Mouse (Mus musculus): ENCODE measurements around the gene Klk15. TPM values are rescaled to one million over a fixed set of nuclear protein-coding genes. Genes with fewer than 3 reads are reported as not detected.
"Not testable (repeated sequence)": the region's sequence is repeated elsewhere in the genome, so short reads cannot be mapped to it uniquely, and the experiment has no call there.

Gene Klk15
- total RNA-seq, 4 experiments from 2014 or later, result not detected

DNA sequence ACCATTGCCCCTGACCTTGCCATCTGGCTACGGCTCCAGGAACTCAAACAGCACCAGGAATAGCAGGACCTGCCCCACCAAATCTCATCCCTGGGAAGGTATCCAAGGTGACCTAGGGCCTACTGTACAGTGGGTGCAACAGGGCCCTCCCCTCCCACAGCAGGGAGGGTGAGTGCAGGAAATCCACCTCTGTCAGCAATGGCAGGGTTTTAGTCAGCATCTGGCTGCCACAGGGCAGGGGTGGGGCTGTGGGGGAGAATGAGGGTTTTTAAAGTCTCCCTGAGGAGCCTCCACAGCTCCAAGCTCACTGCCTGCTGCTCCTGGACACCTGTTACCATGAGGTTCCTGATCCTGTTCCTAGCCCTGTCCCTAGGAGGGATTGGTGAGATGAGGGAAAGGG lies 42.2 kb downstream of the Klk15 start, which contains the start of gene Klk1b9:
Gene Klk1b9, plus strand, starts transcription at position 301 of the 400 bp plus-strand sequence.
- DNase-seq (ENCODE audit: low spot score in 2 of 2), result not testable (repeated sequence)

DNA sequence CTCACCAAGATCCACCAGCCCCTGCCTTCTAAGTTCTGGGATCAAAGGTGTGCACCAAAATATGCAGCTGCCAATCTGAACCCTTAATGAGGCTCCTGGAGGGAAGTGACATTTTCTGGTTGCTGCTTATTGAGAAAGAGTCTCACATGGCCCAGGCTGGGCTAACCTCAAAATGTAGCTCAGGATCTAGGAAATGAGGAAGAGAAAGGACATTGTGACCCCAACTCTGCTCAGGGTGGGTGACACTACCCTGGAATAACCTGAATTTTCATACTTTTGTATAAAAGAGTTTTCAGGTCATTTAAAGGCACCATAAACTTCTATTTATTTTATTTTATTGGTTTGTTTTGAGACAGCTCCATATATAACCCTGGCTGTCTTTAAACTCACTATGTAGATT lies 52.1 kb downstream of the Klk15 start:
- no peak for DNase-seq (ENCODE audit: low spot score in 2 of 2)

Other genes starting within 250 kb of the Klk15 start
- gene Klk14, start 243.3 kb upstream of the Klk15 start, total RNA-seq (2022), result under 1 TPM in 1 of 4 experiments, not detected in 3; 0.19 TPM
- not detected for gene Klk13, start 221.2 kb upstream of the Klk15 start, total RNA-seq (2022)
- gene Klk12, start 164.8 kb upstream of the Klk15 start, total RNA-seq (2022), result not detected
- gene Klk11, start 159.1 kb upstream of the Klk15 start, total RNA-seq (2022), result under 1 TPM in 1 of 4 experiments, not detected in 3; 0.40 TPM
- gene Klk10, start 152.7 kb upstream of the Klk15 start, total RNA-seq (2022), result under 1 TPM; 0.27 to 0.53 (median 0.31) TPM
- gene Klk9, start 141.8 kb upstream of the Klk15 start, total RNA-seq (2022), result not detected
- gene Klk8, start 136.2 kb upstream of the Klk15 start, total RNA-seq (2022), result 1 to 10 TPM in 2 of 4 experiments, under 1 TPM in 2; 0.63 to 1.7 (median 0.95) TPM
- gene Klk7, start 122.4 kb upstream of the Klk15 start, total RNA-seq (2022), result not detected
- gene Klk6, start 109.2 kb upstream of the Klk15 start, total RNA-seq (2022), result not detected
- not detected for gene Klk5, start 91.8 kb upstream of the Klk15 start, total RNA-seq (2022)
- not detected for gene Klk4, start 52.6 kb upstream of the Klk15 start, total RNA-seq (2022)
- not detected for gene Klk1b8, start 16.9 kb downstream of the Klk15 start, total RNA-seq (2022)
- gene Klk1b1, start 33.0 kb downstream of the Klk15 start, total RNA-seq (2022), result not detected
- gene Klk1b9, start 42.3 kb downstream of the Klk15 start, total RNA-seq (2022), result not detected
- not detected for gene Klk1b11, start 62.1 kb downstream of the Klk15 start, total RNA-seq (2022)
- 1 to 10 TPM in 1 of 4 experiments, not detected in 3; 1.3 TPM for gene Klk1b26, start 78.4 kb downstream of the Klk15 start, total RNA-seq (2022)
- gene Klk1b27, start 118.5 kb downstream of the Klk15 start, total RNA-seq (2022), result not detected
- not detected for gene Klk1b21, start 168.6 kb downstream of the Klk15 start, total RNA-seq (2022)
- not detected for gene Klk1b22, start 178.9 kb downstream of the Klk15 start, total RNA-seq (2022)
- not detected for gene Klk1b16, start 203.0 kb downstream of the Klk15 start, total RNA-seq (2022)